Comparison of ENCODE assay signal across 9 mouse cellular contexts in the genomic region with DNA sequence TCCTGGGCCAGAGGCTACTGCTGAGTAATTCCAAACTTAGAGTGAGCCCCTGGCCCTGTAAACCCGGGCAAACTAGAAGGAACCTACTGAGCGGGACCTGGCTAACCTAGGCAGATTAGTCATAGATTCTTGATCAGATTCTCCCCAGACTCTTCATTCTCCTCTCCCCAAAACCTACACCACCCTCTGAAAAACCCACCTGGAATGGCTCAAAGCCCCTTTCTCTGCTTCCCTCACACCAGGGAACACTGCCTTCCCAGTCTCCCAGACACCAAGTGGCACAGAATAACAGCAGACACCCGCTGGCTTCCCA. TPM values are rescaled to one million over a fixed set of nuclear protein-coding genes. Genes with fewer than 3 reads are reported as not detected.
DNase-seq lines count a peak whose midpoint lies in the region; ATAC-seq and TF ChIP-seq lines count a peak whose summit lies in the region.
"Had no signal": no experiment of that assay in that cellular context is flagged by ENCODE, and none has a peak within 500 bp of the region (broad histone marks: within the 10 kb centered on the region; RNA-seq: fewer than 3 reads in every experiment).

No protein-coding gene starts in this region.

- TF ChIP-seq EP300 in liver, embryonic 14.5 days (IDR thresholded peaks at IDR 0.05; ENCODE audit: low read depth), result no peak

- H3K36me3 ChIP-seq in heart, embryonic 10.5 days, result peaks cover 21% of the 10 kb centered on the region; the same call in 1 of the 2 replicates
- no peaks in the 10 kb centered on the region for H3K36me3 ChIP-seq in thymus, adult 2 months (ENCODE audit: control insufficient read depth, insufficient read depth, low read length)
- H3K36me3 ChIP-seq in liver, embryonic 14.5 days (replicated peaks; ENCODE audit: control insufficient read depth, insufficient read depth, low read depth), result no peaks in the 10 kb centered on the region; the same call in 1 of the 2 replicates

- WGBS in heart, embryonic 10.5 days, result 32% methylated on average over 3 of the region's 3 CpGs
- 79% methylated on average over 3 of the region's 3 CpGs for WGBS in thymus, adult 2 months
- 81% methylated on average over 3 of the region's 3 CpGs for WGBS in liver, embryonic 14.5 days (ENCODE audit: insufficient replicate concordance)

- H3K4me2 ChIP-seq in liver, embryonic 14.5 days (ENCODE audit: low read depth), result peak overlapping the region; percentile 84

- ATAC-seq in liver, embryonic 14.5 days (ENCODE audit: insufficient read depth), result no peak

- no peak for DNase-seq in heart, embryonic 10.5 days (ENCODE audit: low spot score)
- no peak for DNase-seq in heart, adult 11 months
- no peak for DNase-seq in thymus, adult 2 months
- no peak for DNase-seq in thymus, postnatal 36 days
- no peak for DNase-seq in liver, embryonic 14.5 days (ENCODE audit: low read depth in 3 of 3, low spot score in 3 of 3)
- DNase-seq in urinary bladder, adult 2 months (ENCODE audit: low spot score), result no peak
- no peak for DNase-seq in frontal cortex, postnatal 10 days (ENCODE audit: low spot score in 2 of 2)
- DNase-seq in urinary bladder, postnatal 25 days (ENCODE audit: low spot score), result no peak
- DNase-seq: B cell, adult 2 months had no signal

- H3K9ac ChIP-seq in liver, embryonic 14.5 days (replicated peaks), result peak overlapping the region; percentile 79

- no peaks in the 10 kb centered on the region for H3K27me3 ChIP-seq in heart, embryonic 10.5 days (ENCODE audit: insufficient read depth, poor library complexity, severe bottlenecking)
- no peaks in the 10 kb centered on the region for H3K27me3 ChIP-seq in thymus, adult 2 months (ENCODE audit: control insufficient read depth, insufficient read depth, low read length)
- no peaks in the 10 kb centered on the region for H3K27me3 ChIP-seq in liver, embryonic 14.5 days (ENCODE audit: control insufficient read depth, insufficient read depth, low read length)

- no peak for TF ChIP-seq CTCF in thymus, adult 2 months (IDR thresholded peaks at IDR 0.05; ENCODE audit: borderline replicate concordance, control insufficient read depth, extremely low read depth, insufficient read depth, low read length, poor library complexity)
- no peak for TF ChIP-seq CTCF in liver, embryonic 14.5 days (IDR thresholded peaks at IDR 0.05; ENCODE audit: low read depth)

- no peak for TF ChIP-seq POLR2A in thymus, adult 2 months (IDR thresholded peaks at IDR 0.05; ENCODE audit: control insufficient read depth, extremely low read depth, insufficient read depth, low read length, poor library complexity)

- no peaks in the 10 kb centered on the region for H3K9me3 ChIP-seq in heart, embryonic 10.5 days
- H3K9me3 ChIP-seq in liver, embryonic 14.5 days (ENCODE audit: control insufficient read depth, low read length), result no peaks in the 10 kb centered on the region

- peaks cover 88% of the 10 kb centered on the region for H3K4me1 ChIP-seq in heart, embryonic 10.5 days
- H3K4me1 ChIP-seq in thymus, adult 2 months (replicated peaks; ENCODE audit: control insufficient read depth, insufficient read depth, low read length), result peaks cover 49% of the 10 kb centered on the region
- peaks cover 34 to 36% of the 10 kb centered on the region in 2 experiments for H3K4me1 ChIP-seq in liver, embryonic 14.5 days (replicated peaks; ENCODE audit: control insufficient read depth in 2 of 2, insufficient read depth in 2 of 2, low read length in 1 of 2)

- H3K4me3 ChIP-seq in heart, embryonic 10.5 days, result peak overlapping the region; percentile 71
- H3K4me3 ChIP-seq in thymus, adult 2 months (ENCODE audit: control insufficient read depth, insufficient read depth, low read length), result peak overlapping the region; percentile 66; the same call in 1 of the 2 replicates
- peak overlapping the region; percentile 67 to 81 for H3K4me3 ChIP-seq in liver, embryonic 14.5 days (ENCODE audit: insufficient read depth in 1 of 2, low read depth in 2 of 2, low read length in 2 of 2)

- peak overlapping the region; percentile 88 for H3K27ac ChIP-seq in heart, embryonic 10.5 days
- no peak overlapping the region for H3K27ac ChIP-seq in thymus, adult 2 months (ENCODE audit: control insufficient read depth, insufficient read depth, low read length)
- H3K27ac ChIP-seq in liver, embryonic 14.5 days, result no peak overlapping the region

RNA-seq across cellular contexts. Expression of a gene that starts 18.7 kb away (rescaled TPM):
- polyA plus RNA-seq in heart, embryonic 10.5 days (2016; fragmentation: Nextera tagmentation; extraction: Ambion mirVana), result 29.8 and 31.3 TPM in 2 replicates
- 32.6 and 43.3 TPM in 2 replicates for polyA plus RNA-seq in thymus, adult 2 months (2012; rRNA removed)
- 3.0 and 3.1 TPM in 2 replicates for polyA plus RNA-seq in liver, embryonic 14.5 days (2012; rRNA removed)
- 7.7 and 8.3 TPM in 2 replicates for polyA plus RNA-seq in liver, embryonic 14.5 days (2014; fragmentation: Nextera tagmentation; extraction: Ambion mirVana)
- 9.4 and 14.4 TPM in 2 replicates for polyA plus RNA-seq in urinary bladder, adult 2 months (2012; rRNA removed)
